ENCODE assay signal across 29 mouse cellular contexts in genomic region chr2:5584318-5585027, GRCm38 (mm10).
DNase-seq lines count a peak whose midpoint lies in the region; ATAC-seq and TF ChIP-seq lines count a peak whose summit lies in the region.
"Had no signal": no experiment of that assay in that cellular context is flagged by ENCODE, and none has a peak within 500 bp of the region (broad histone marks: within the 10 kb centered on the region; RNA-seq: fewer than 3 reads in every experiment).

No protein-coding gene starts in this region.

- no peak overlapping the region for H3K4me3 ChIP-seq in intestine, embryonic 16.5 days (ENCODE audit: low read length)
- no peak overlapping the region for H3K4me3 ChIP-seq in intestine, postnatal 0 days (ENCODE audit: low read depth, low read length)
- H3K4me3 ChIP-seq in ES-Bruce4 (ENCODE audit: low read depth, low read length) = no peak overlapping the region
- H3K4me3 ChIP-seq: heart, adult 2 months; heart, embryonic 12.5 days; intestine, embryonic 15.5 days; limb, embryonic 10.5 days; limb, embryonic 15.5 days; liver, embryonic 13.5 days; stomach, embryonic 15.5 days had no signal

- TF ChIP-seq POLR2A in ES-Bruce4 (IDR thresholded peaks at IDR 0.05; ENCODE audit: insufficient read depth, low read length) = no peak
- TF ChIP-seq POLR2A in brain, embryonic 14.5 days (IDR thresholded peaks at IDR 0.05; ENCODE audit: borderline replicate concordance, extremely low read depth, insufficient read depth, insufficient read length, poor library complexity, severe bottlenecking) = no peak

- no peak overlapping the region for H3K4me2 ChIP-seq in intestine, embryonic 16.5 days (ENCODE audit: low read depth, low read length)
- H3K4me2 ChIP-seq in intestine, postnatal 0 days (replicated peaks; ENCODE audit: low read depth) = no peak overlapping the region
- H3K4me2 ChIP-seq: heart, embryonic 12.5 days; intestine, embryonic 15.5 days; limb, embryonic 15.5 days; liver, embryonic 13.5 days; stomach, embryonic 15.5 days had no signal

- 76% methylated on average over 6 of the region's 6 CpGs for WGBS in intestine, embryonic 16.5 days
- WGBS in intestine, postnatal 0 days = 68% methylated on average over 6 of the region's 6 CpGs

- H3K27ac ChIP-seq in intestine, embryonic 16.5 days (ENCODE audit: low read length) = 0 out of 2 replicates have a peak overlapping the region, but pooled peaks have one; percentile 12
- H3K27ac ChIP-seq in intestine, postnatal 0 days (ENCODE audit: low read depth, low read length) = no peak overlapping the region
- H3K27ac ChIP-seq in ES-Bruce4 (ENCODE audit: insufficient read depth, low read length) = peak overlapping the region; percentile 41
- H3K27ac ChIP-seq: heart, adult 2 months; hindbrain, postnatal 0 days; intestine, embryonic 15.5 days; limb, embryonic 10.5 days; limb, embryonic 15.5 days; liver, embryonic 13.5 days; stomach, embryonic 15.5 days had no signal

- no peak overlapping the region for H3K9ac ChIP-seq in intestine, embryonic 16.5 days (ENCODE audit: low read depth, low read length)
- H3K9ac ChIP-seq in intestine, postnatal 0 days (ENCODE audit: low read depth, low read length) = no peak overlapping the region
- no peak overlapping the region for H3K9ac ChIP-seq in ES-Bruce4 (ENCODE audit: low read depth, poor library complexity, severe bottlenecking)
- H3K9ac ChIP-seq: heart, embryonic 12.5 days; intestine, embryonic 15.5 days; limb, embryonic 15.5 days; liver, embryonic 13.5 days; stomach, embryonic 15.5 days had no signal

- peak; percentile 85 for DNase-seq in ES-CJ7 (ENCODE audit: low read depth, low spot score)
- peak; percentile 47 for DNase-seq in brain, embryonic 14.5 days (ENCODE audit: low read depth)
- DNase-seq in natural killer cell, adult 2 months (ENCODE audit: low spot score in 2 of 2) = no peak
- DNase-seq: adrenal gland, adult 8-10 months; B cell, adult 2 months; cerebellum, adult 8-10 months; cerebellum, postnatal 25 days; heart, adult 2 months; heart, postnatal 4 days; kidney, postnatal 14 days; layer of hippocampus, adult 9-11 months; liver, embryonic 13.5 days; lung, adult 18-20 months; thymus, adult 18-20 months; thymus, postnatal 25 days had no signal

- peaks cover 3% of the 10 kb centered on the region; the same call in 1 of the 2 replicates for H3K4me1 ChIP-seq in intestine, embryonic 16.5 days (ENCODE audit: control insufficient read depth, insufficient read depth, low read length)
- no peaks in the 10 kb centered on the region for H3K4me1 ChIP-seq in intestine, postnatal 0 days (replicated peaks; ENCODE audit: control insufficient read depth, insufficient read depth, low read length)
- H3K4me1 ChIP-seq in ES-Bruce4 (ENCODE audit: control insufficient read depth, insufficient read depth, low read length) = no peaks in the 10 kb centered on the region
- H3K4me1 ChIP-seq: intestine, embryonic 15.5 days; limb, embryonic 10.5 days; liver, embryonic 13.5 days; stomach, embryonic 15.5 days had no signal

- no peaks in the 10 kb centered on the region for H3K36me3 ChIP-seq in intestine, embryonic 16.5 days (ENCODE audit: control insufficient read depth, insufficient read depth, low read length)
- no peaks in the 10 kb centered on the region for H3K36me3 ChIP-seq in intestine, postnatal 0 days (ENCODE audit: control insufficient read depth, insufficient read depth)
- no peaks in the 10 kb centered on the region for H3K36me3 ChIP-seq in ES-Bruce4 (ENCODE audit: control insufficient read depth, insufficient read depth, low read length, poor library complexity, severe bottlenecking)
- H3K36me3 ChIP-seq: heart, embryonic 12.5 days; intestine, embryonic 15.5 days; limb, embryonic 10.5 days; limb, embryonic 15.5 days; liver, embryonic 13.5 days; stomach, embryonic 15.5 days had no signal

- H3K9me3 ChIP-seq in intestine, embryonic 16.5 days (ENCODE audit: control insufficient read depth, low read length) = no peaks in the 10 kb centered on the region
- no peaks in the 10 kb centered on the region for H3K9me3 ChIP-seq in intestine, postnatal 0 days (ENCODE audit: control insufficient read depth)
- no peaks in the 10 kb centered on the region for H3K9me3 ChIP-seq in ES-Bruce4 (replicated peaks; ENCODE audit: control insufficient read depth, insufficient read depth, low read length, poor library complexity, severe bottlenecking)
- H3K9me3 ChIP-seq: heart, embryonic 12.5 days; intestine, embryonic 15.5 days; limb, embryonic 10.5 days; limb, embryonic 15.5 days; liver, embryonic 13.5 days; stomach, embryonic 15.5 days had no signal

- H3K27me3 ChIP-seq in intestine, embryonic 16.5 days (replicated peaks; ENCODE audit: control insufficient read depth, insufficient read depth, low read length) = no peaks in the 10 kb centered on the region
- H3K27me3 ChIP-seq in intestine, postnatal 0 days (replicated peaks; ENCODE audit: control insufficient read depth, insufficient read depth, low read length) = no peaks in the 10 kb centered on the region
- no peaks in the 10 kb centered on the region for H3K27me3 ChIP-seq in ES-Bruce4 (ENCODE audit: control insufficient read depth, insufficient read depth, low read length, poor library complexity, severe bottlenecking)
- H3K27me3 ChIP-seq: heart, embryonic 12.5 days; intestine, embryonic 15.5 days; limb, embryonic 15.5 days; liver, embryonic 13.5 days; stomach, embryonic 15.5 days had no signal

- ATAC-seq in intestine, embryonic 16.5 days = no peak
- ATAC-seq in intestine, postnatal 0 days = no peak
- no peak for ATAC-seq in monocyte, adult 5-6 weeks (replicated peaks; ENCODE audit: insufficient number of reproducible peaks, low FRiP score, low TSS enrichment, poor library complexity, severe bottlenecking)
- ATAC-seq: activated CD4-positive, CD25-positive, alpha-beta regulatory T cell, adult 4 months; forebrain, embryonic 14.5 days; hindbrain, postnatal 0 days; intestine, embryonic 15.5 days; lung, postnatal 0 days; Patski had no signal

- no peak for TF ChIP-seq CTCF in intestine, postnatal 0 days (IDR thresholded peaks at IDR 0.05; ENCODE audit: low read depth)
- TF ChIP-seq CTCF in ES-Bruce4 (IDR thresholded peaks at IDR 0.05; ENCODE audit: low read depth, low read length) = no peak
- TF ChIP-seq CTCF in brain, embryonic 14.5 days (IDR thresholded peaks at IDR 0.05; ENCODE audit: borderline replicate concordance, extremely low read depth, insufficient read depth, insufficient read length) = no peak

- TF ChIP-seq EP300 in ES-Bruce4 (IDR thresholded peaks at IDR 0.05; ENCODE audit: insufficient read depth, low read depth, low read length) = peak; percentile 67

Comparison
In these comparisons a context has a peak if more than half of its experiments do, and no peak if none do; other contexts are left out.
1. DNase-seq: peak in ES-CJ7 (single experiment) and brain, embryonic 14.5 days (single experiment); none in natural killer cell, adult 2 months (0 of 2).